Mouse (Mus musculus) heart, embryonic 12.5 days (tissue): ENCODE results near the gene Sec1. TPM values are rescaled to one million over a fixed set of nuclear protein-coding genes. Genes with fewer than 3 reads are reported as not detected.

Experiments
- ATAC-seq: fragments of 200-750 bp; cut with Nextera tagmentation; 2 replicates; pipeline ENCODE4 v1.8.0; 2017; ENCODE audit warnings: moderate TSS enrichment, moderate library complexity; ENCODE audit not compliant: insufficient number of reproducible peaks, low FRiP score
- H3K27ac ChIP-seq: fragments of 300-500 bp; sonication (generic); 2 replicates; pipeline ENCODE4 v1.5.1; 2016; ENCODE audit warnings: mild to moderate bottlenecking, moderate library complexity; ENCODE audit not compliant: poor library complexity, severe bottlenecking
- H3K27me3 ChIP-seq: fragments of 300-500 bp; sonication (generic); replicated peaks from 2 replicates; pipeline ENCODE4 v1.6.1; 2016; ENCODE audit warnings: mild to moderate bottlenecking, moderate library complexity
- H3K36me3 ChIP-seq: fragments of 300-500 bp; sonication (generic); 2 replicates; pipeline ENCODE4 v1.6.1; 2016; ENCODE audit warnings: mild to moderate bottlenecking, moderate library complexity
- H3K4me1 ChIP-seq: fragments of 300-500 bp; sonication (generic); replicated peaks from 2 replicates; pipeline ENCODE4 v1.6.1; 2016; ENCODE audit warnings: mild to moderate bottlenecking
- H3K4me2 ChIP-seq: fragments of 300-500 bp; sonication (generic); 2 replicates; pipeline ENCODE4 v1.6.1; 2016; ENCODE audit warnings: mild to moderate bottlenecking, moderate library complexity
- H3K4me3 ChIP-seq: fragments of 300-500 bp; sonication (generic); 2 replicates; pipeline ENCODE4 v1.5.1; 2016; ENCODE audit warnings: mild to moderate bottlenecking
- H3K9ac ChIP-seq: fragments of 300-500 bp; sonication (generic); 2 replicates; pipeline ENCODE4 v1.6.1; 2016; ENCODE audit warnings: mild to moderate bottlenecking, moderate library complexity
- H3K9me3 ChIP-seq: fragments of 300-500 bp; sonication (generic); replicated peaks from 2 replicates; pipeline ENCODE4 v1.6.1; 2016; ENCODE audit warnings: mild to moderate bottlenecking, moderate library complexity
- whole genome bisulfite sequencing: fragments of 180-500 bp; shearing (Covaris S2); methylation state at CpG from one replicate; pipeline ENCODE4 v1.1.7; 2016; 5-methylcytosine and 5-hydroxymethylcytosine counted together
- polyA plus RNA-seq: library from polyadenylated mRNA; unstranded; fragments of >200 nt; fragmentation: Nextera tagmentation; extraction: Ambion mirVana; gene quantifications from 2 replicates; pipeline ENCODE4 v1.2.1, GENCODE M21; 2016

Sec1 gene
- polyA plus RNA-seq = 0.18 and 0.49 TPM in 2 replicates

DNA sequence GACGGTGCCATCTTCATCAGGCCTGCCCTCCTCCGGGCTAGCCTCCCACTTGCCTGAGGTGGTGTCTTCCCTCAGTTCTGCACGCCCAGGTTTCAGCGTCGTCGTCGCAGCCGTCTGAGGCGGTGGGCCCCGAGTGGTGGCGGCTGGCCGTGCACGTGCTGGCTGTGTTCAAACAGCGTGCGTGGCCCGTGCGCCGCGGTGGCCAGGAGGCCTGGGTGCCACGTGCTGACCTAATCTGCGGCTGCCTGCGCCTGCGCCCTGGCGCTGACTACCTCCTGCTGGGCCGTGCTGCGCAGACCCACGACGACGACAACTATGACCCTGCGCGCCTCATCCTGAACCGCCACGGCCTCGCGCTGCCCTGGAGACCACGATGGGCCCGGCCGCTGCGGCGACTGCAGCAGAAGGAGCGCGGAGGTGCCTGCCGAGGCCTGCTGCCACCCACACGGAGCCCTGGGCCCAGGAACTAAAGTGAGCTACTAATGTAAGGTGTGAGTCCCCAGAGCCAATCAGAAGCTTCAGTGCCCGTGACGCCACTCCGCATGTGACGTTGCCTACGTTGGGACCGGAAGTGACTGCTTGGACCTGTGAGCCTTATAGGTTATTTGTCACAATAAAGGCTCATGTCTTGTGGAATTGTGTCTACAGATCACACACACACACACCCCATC lies at the start of gene Sec1:
Gene Sec1, minus strand, starts transcription at position 482 of the 671 bp plus-strand sequence.
- Histone ChIP-seq H3K27ac (no peak within 1 kb of the TSS), H3K27me3 (peaks cover 13% of the 10 kb centered on the region), H3K4me3 (no peak within 1 kb of the TSS), H3K9me3 (no peaks in the 10 kb centered on the region), H3K9ac (no peak within 1 kb of the TSS), H3K36me3 (no peaks in the 10 kb centered on the region), H3K4me2 (no peak within 1 kb of the TSS), H3K4me1 (peaks cover 17% of the 10 kb centered on the region)
- 85% methylated on average over 50 of the region's 50 CpGs for WGBS
- ATAC-seq = no peak

GRCm38 (mm10) chr7:45742338-45742737 lies 48.1 kb upstream of the Sec1 start:
- Histone ChIP-seq H3K36me3 (no peaks in the 10 kb centered on the region), H3K27me3 (peaks cover 7% of the 10 kb centered on the region), H3K9ac (peak overlapping the region; percentile 42; the same call in 1 of the 2 replicates), H3K27ac (no peak overlapping the region), H3K4me3 (peak overlapping the region; percentile 30), H3K9me3 (peaks cover 3% of the 10 kb centered on the region), H3K4me1 (0 out of 2 replicates have a peak, but pooled peaks cover 5% of the 10 kb centered on the region), H3K4me2 (peak overlapping the region; percentile 60)
- WGBS = 35% methylated on average over 19 of the region's 19 CpGs
- no peak for ATAC-seq

DNA sequence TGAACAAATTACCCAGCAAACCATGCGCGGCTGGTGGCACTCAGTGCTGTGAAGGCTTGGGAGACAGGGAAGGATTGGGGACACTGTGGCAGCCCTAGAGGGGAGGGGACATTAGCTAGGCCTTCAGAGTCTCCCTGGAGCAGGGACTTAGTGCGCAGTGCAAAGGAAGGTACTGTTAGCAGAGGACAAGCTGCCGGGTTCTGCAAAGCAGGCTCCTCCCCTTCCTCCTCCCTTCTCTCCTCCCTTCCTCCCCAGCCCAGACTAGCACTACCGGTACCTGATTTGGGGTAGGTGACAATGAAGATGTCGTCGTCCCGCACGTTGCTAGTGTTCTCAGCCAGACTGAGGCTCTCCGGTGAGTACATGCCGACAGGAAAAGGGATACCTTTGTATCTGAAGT lies 47.6 kb upstream of the Sec1 start:
- Histone ChIP-seq H3K4me2 (peak overlapping the region; percentile 60), H3K27ac (no peak overlapping the region), H3K4me3 (peak overlapping the region; percentile 30), H3K27me3 (peaks cover 7% of the 10 kb centered on the region), H3K9me3 (peaks cover 3% of the 10 kb centered on the region), H3K36me3 (no peaks in the 10 kb centered on the region), H3K4me1 (0 out of 2 replicates have a peak, but pooled peaks cover 5% of the 10 kb centered on the region), H3K9ac (peak overlapping the region; percentile 42; the same call in 1 of the 2 replicates)
- WGBS = 40% methylated on average over 11 of the region's 11 CpGs
- 0 out of 2 replicates have a peak, but pooled peaks have one; percentile 16 for ATAC-seq

- peaks cover 7% of the 10 kb centered on the region for H3K27me3 ChIP-seq
- H3K4me1 ChIP-seq = 0 out of 2 replicates have a peak, but pooled peaks cover 5% of the 10 kb centered on the region
- no peak overlapping the region for H3K27ac ChIP-seq
- H3K4me3 ChIP-seq = no peak overlapping the region
- H3K4me2 ChIP-seq = no peak overlapping the region
- 68% methylated on average over 12 of the region's 12 CpGs for WGBS
- ATAC-seq = no peak
- H3K36me3 ChIP-seq = no peaks in the 10 kb centered on the region
- no peaks in the 10 kb centered on the region for H3K9me3 ChIP-seq
- peak overlapping the region; percentile 42; the same call in 1 of the 2 replicates for H3K9ac ChIP-seq
Observed at GRCm38 (mm10) chr7:45741308-45741707, 47.1 kb upstream of the Sec1 start.

DNA sequence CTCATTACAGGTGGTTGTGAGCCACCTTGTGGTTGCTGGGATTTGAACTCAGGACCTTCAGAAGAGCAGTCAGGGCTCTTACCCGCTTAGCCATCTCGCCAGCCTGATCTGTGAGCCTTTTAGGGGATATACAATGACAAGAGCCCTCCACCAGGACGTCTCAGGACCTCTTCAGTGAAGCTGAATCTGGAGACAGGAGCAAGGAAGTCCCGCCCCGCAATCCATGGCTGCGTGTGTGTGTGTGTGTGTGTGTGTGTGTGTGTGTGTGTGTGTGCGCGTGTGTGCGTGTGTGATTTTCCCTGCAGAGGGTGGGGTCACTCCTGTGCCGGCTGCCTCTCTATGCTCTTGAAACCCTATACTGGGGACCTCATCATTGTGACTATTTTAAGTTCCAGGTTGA lies 45.6 kb upstream of the Sec1 start:
- Histone ChIP-seq H3K36me3 (no peaks in the 10 kb centered on the region), H3K9me3 (no peaks in the 10 kb centered on the region), H3K9ac (no peak overlapping the region), H3K4me2 (no peak overlapping the region), H3K4me3 (no peak overlapping the region), H3K27ac (no peak overlapping the region), H3K27me3 (peaks cover 7% of the 10 kb centered on the region), H3K4me1 (0 out of 2 replicates have a peak, but pooled peaks cover 5% of the 10 kb centered on the region)
- no peak for ATAC-seq
- 67% methylated on average over 10 of the region's 10 CpGs for WGBS

- Histone ChIP-seq H3K36me3 (no peaks in the 10 kb centered on the region), H3K27me3 (peaks cover 7% of the 10 kb centered on the region), H3K4me3 (no peak overlapping the region), H3K27ac (no peak overlapping the region), H3K9me3 (no peaks in the 10 kb centered on the region), H3K4me2 (no peak overlapping the region), H3K4me1 (0 out of 2 replicates have a peak, but pooled peaks cover 5% of the 10 kb centered on the region), H3K9ac (no peak overlapping the region)
- peak; percentile 54; the same call in 1 of the 2 replicates for ATAC-seq
- 7% methylated on average over 9 of the region's 9 CpGs for WGBS
Observed at GRCm38 (mm10) chr7:45739162-45739763, 45.1 kb upstream of the Sec1 start.

DNA sequence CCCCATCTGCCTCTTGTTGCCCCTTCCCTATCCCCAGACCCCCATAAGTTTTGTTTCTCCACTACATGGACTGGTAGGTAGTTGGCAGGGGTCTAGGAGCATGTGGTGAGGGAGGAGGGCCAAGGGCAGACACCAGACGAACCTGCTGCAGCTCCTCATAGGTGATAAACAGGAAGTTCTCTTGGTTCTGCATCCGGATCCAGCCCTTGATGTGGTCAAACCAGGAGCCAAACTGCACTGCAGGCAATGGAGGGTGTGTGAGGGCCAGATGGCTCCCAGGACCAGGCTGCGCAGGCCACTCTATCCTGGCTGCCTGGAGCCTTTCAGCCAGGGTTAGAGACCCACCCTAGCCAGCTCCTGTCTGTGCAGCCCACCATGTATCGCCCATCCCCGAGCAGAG lies 39.3 kb upstream of the Sec1 start:
- Histone ChIP-seq H3K27ac (no peak overlapping the region), H3K9ac (no peak overlapping the region), H3K36me3 (peaks cover 3% of the 10 kb centered on the region; the same call in 1 of the 2 replicates), H3K9me3 (no peaks in the 10 kb centered on the region), H3K4me3 (no peak overlapping the region), H3K4me1 (peaks cover 13% of the 10 kb centered on the region), H3K4me2 (no peak overlapping the region), H3K27me3 (0 out of 2 replicates have a peak, but pooled peaks cover 6% of the 10 kb centered on the region)
- no peak for ATAC-seq
- 74% methylated on average over 5 of the region's 5 CpGs for WGBS

GRCm38 (mm10) chr7:45730727-45731431 lies 36.7 kb upstream of the Sec1 start:
- H3K36me3 ChIP-seq = peaks cover 14% of the 10 kb centered on the region
- peaks cover 13% of the 10 kb centered on the region for H3K4me1 ChIP-seq
- WGBS = 16% methylated on average over 16 of the region's 16 CpGs
- no peak overlapping the region for H3K27ac ChIP-seq
- H3K9ac ChIP-seq = no peak overlapping the region
- H3K4me3 ChIP-seq = no peak overlapping the region
- 0 out of 2 replicates have a peak overlapping the region, but pooled peaks have one; percentile 3 for H3K4me2 ChIP-seq
- ATAC-seq = no peak
- H3K9me3 ChIP-seq = no peaks in the 10 kb centered on the region
- 0 out of 2 replicates have a peak, but pooled peaks cover 6% of the 10 kb centered on the region for H3K27me3 ChIP-seq

DNA sequence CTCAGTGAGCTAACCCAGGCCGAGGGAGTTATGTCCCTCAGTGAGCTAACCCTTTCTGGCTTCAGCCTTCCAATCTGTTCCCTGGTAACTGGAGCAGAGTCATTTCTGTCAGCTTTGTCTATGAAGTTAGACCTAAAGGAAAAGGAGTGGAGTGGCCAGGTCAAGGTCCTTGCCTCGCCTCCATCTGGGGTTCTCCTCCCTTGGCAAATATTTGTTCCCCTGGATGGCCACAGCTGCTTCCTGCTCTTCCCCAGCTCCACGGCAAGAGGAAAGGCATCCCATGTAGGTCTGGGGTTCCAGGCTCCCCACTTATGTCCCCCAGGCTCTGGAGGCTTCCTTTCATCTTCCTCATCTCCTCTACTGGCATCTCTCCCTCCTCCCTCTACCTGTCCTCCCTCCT lies 33.4 kb upstream of the Sec1 start:
- no peak for ATAC-seq
- 77% methylated on average over 3 of the region's 3 CpGs for WGBS
- H3K36me3 ChIP-seq = peaks cover 45% of the 10 kb centered on the region

DNA sequence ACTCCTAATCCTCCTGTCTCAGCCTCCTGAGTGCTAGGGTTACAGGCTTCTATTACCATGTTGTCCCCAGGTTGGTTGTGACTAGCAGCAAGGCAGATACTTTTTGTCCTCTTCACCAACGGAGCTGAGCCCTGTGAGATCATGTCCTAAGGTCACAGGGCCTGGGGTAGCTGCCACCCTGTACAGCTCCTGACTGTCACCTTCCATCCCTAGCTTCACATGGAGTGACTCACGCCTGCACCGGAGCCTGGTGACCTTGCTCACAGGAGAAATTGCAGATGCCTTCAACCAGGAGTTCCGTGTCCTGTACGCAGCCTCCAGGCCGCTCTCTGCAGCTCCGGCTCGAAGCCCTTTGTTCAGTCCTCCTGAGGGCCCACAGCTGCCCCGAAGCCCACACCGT lies 32.2 kb upstream of the Sec1 start:
- peaks cover 57% of the 10 kb centered on the region for H3K36me3 ChIP-seq
- no peak for ATAC-seq

More for the DNA sequence above, 33.4 kb upstream of the Sec1 start:
- Histone ChIP-seq H3K4me3 (no peak overlapping the region), H3K9me3 (no peaks in the 10 kb centered on the region), H3K27me3 (no peaks in the 10 kb centered on the region), H3K27ac (no peak overlapping the region), H3K9ac (no peak overlapping the region), H3K4me1 (peaks cover 13% of the 10 kb centered on the region), H3K4me2 (no peak overlapping the region)

DNA sequence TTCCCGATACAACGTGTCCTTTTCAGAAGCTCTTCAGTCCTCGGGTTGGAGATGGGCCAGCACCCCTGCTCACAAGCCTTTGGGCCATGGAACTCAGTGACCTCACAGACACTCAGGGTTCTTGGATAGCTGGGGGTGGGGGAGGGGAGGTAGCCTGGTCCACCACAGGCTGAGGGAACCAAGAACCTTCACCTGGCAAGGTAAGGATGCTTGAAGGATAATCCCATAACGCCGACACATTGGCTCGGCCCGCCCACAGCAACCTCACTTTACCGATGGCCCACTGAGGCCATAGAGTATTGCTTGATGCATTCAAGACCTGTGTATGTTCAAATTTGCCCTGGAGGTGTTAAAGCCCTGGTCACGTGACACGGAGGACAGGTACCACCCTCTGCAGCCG lies 31.5 kb upstream of the Sec1 start, which contains the start of gene Spaca4:
Gene Spaca4, minus strand, starts transcription at position 101 of the 400 bp plus-strand sequence.
- H3K27me3 ChIP-seq = no peaks in the 10 kb centered on the region
- peak within 1 kb of the TSS; percentile 32; the same call in 1 of the 2 replicates for H3K9ac ChIP-seq
- no peak within 1 kb of the TSS for H3K27ac ChIP-seq
- no peak within 1 kb of the TSS for H3K4me2 ChIP-seq
- no peaks in the 10 kb centered on the region for H3K9me3 ChIP-seq
- no peak for ATAC-seq
- H3K4me3 ChIP-seq = no peak within 1 kb of the TSS
- peaks cover 9% of the 10 kb centered on the region for H3K4me1 ChIP-seq
- H3K36me3 ChIP-seq = peaks cover 64% of the 10 kb centered on the region
- 89% methylated on average over 11 of the region's 11 CpGs for WGBS

More for the DNA sequence above, 32.2 kb upstream of the Sec1 start:
- Histone ChIP-seq H3K4me3 (no peak overlapping the region), H3K4me2 (no peak overlapping the region), H3K27ac (no peak overlapping the region), H3K9me3 (no peaks in the 10 kb centered on the region), H3K27me3 (no peaks in the 10 kb centered on the region), H3K9ac (no peak overlapping the region), H3K4me1 (peaks cover 13% of the 10 kb centered on the region)
- 87% methylated on average over 10 of the region's 10 CpGs for WGBS
